Mouse (Mus musculus) neural tube, embryonic 12.5 days (tissue): ENCODE data around the gene Kcnj10. TPM values are rescaled to one million over a fixed set of nuclear protein-coding genes. Genes with fewer than 3 reads are reported as not detected.

Source experiments
- ATAC-seq: fragments of 200-750 bp; cut with Nextera tagmentation; 2 replicates; pipeline ENCODE4 v1.8.0; 2017; ENCODE audit warnings: low read depth, mild to moderate bottlenecking, moderate TSS enrichment, moderate library complexity; ENCODE audit not compliant: low FRiP score
- H3K27ac ChIP-seq: fragments of 300-500 bp; sonication (generic); 2 replicates; pipeline ENCODE4 v1.5.1; 2016
- H3K27me3 ChIP-seq: fragments of 300-500 bp; sonication (generic); replicated peaks from 2 replicates; pipeline ENCODE4 v1.6.1; 2016; ENCODE audit warnings: mild to moderate bottlenecking
- H3K36me3 ChIP-seq: fragments of 300-500 bp; sonication (generic); 2 replicates; pipeline ENCODE4 v1.6.1; 2016; ENCODE audit warnings: mild to moderate bottlenecking
- H3K4me1 ChIP-seq: fragments of 300-500 bp; sonication (generic); 2 replicates; pipeline ENCODE4 v1.6.1; 2016
- H3K4me2 ChIP-seq: fragments of 300-500 bp; sonication (generic); replicated peaks from 2 replicates; pipeline ENCODE4 v1.6.1; 2016; ENCODE audit warnings: mild to moderate bottlenecking
- H3K4me3 ChIP-seq: fragments of 300-500 bp; sonication (generic); 2 replicates; pipeline ENCODE4 v1.5.1; 2016
- H3K9ac ChIP-seq: fragments of 300-500 bp; sonication (generic); 2 replicates; pipeline ENCODE4 v1.6.1; 2016; ENCODE audit warnings: mild to moderate bottlenecking
- H3K9me3 ChIP-seq: fragments of 300-500 bp; sonication (generic); 2 replicates; pipeline ENCODE4 v1.6.1; 2016; ENCODE audit warnings: mild to moderate bottlenecking
- WGBS: fragments of 180-500 bp; shearing (Covaris S2); methylation state at CpG from one replicate; pipeline ENCODE4 v1.1.7; 2016; 5-methylcytosine and 5-hydroxymethylcytosine counted together
- polyA plus RNA-seq: library from polyadenylated mRNA; unstranded; fragments of >200 nt; fragmentation: Nextera tagmentation; extraction: Ambion mirVana; gene quantifications from 2 replicates; pipeline ENCODE4 v1.2.1, GENCODE M21; 2016

Gene Kcnj10
- polyA plus RNA-seq, 1 experiment from 2014 or later, result 1.3 TPM

- Histone ChIP-seq H3K27ac (no peak overlapping the region), H3K4me1 (peaks cover 38% of the 10 kb centered on the region), H3K4me3 (no peak overlapping the region), H3K36me3 (no peaks in the 10 kb centered on the region), H3K9ac (no peak overlapping the region), H3K27me3 (no peaks in the 10 kb centered on the region), H3K4me2 (no peak overlapping the region), H3K9me3 (no peaks in the 10 kb centered on the region)
- ATAC-seq, result no peak
- WGBS, result 92% methylated on average over 2 of the region's 2 CpGs
Observed at GRCm38 (mm10) chr1:172305153-172305552, 35.9 kb upstream of the Kcnj10 start.

GRCm38 (mm10) chr1:172305635-172306034, 35.4 kb upstream of the Kcnj10 start:
- no peak overlapping the region for H3K4me2 ChIP-seq
- no peak overlapping the region for H3K4me3 ChIP-seq
- ATAC-seq, result no peak
- H3K9ac ChIP-seq, result no peak overlapping the region
- no peaks in the 10 kb centered on the region for H3K27me3 ChIP-seq
- H3K4me1 ChIP-seq, result peaks cover 38% of the 10 kb centered on the region
- no peaks in the 10 kb centered on the region for H3K9me3 ChIP-seq
- 70% methylated on average over 3 of the region's 3 CpGs for WGBS
- H3K27ac ChIP-seq, result no peak overlapping the region
- H3K36me3 ChIP-seq, result no peaks in the 10 kb centered on the region

- Histone ChIP-seq H3K4me1 (peaks cover 42% of the 10 kb centered on the region), H3K27me3 (no peaks in the 10 kb centered on the region), H3K27ac (no peak overlapping the region), H3K36me3 (no peaks in the 10 kb centered on the region), H3K9ac (no peak overlapping the region), H3K9me3 (no peaks in the 10 kb centered on the region), H3K4me2 (no peak overlapping the region), H3K4me3 (no peak overlapping the region)
- ATAC-seq, result no peak
- 86% methylated on average over 4 of the region's 4 CpGs for WGBS
Observed at GRCm38 (mm10) chr1:172306196-172306595, 34.8 kb upstream of the Kcnj10 start.

GRCm38 (mm10) chr1:172306885-172307284, 34.1 kb upstream of the Kcnj10 start:
- ATAC-seq, result no peak
- H3K9ac ChIP-seq, result no peak overlapping the region
- no peaks in the 10 kb centered on the region for H3K36me3 ChIP-seq
- no peak overlapping the region for H3K27ac ChIP-seq
- 82% methylated on average over 6 of the region's 6 CpGs for WGBS
- no peak overlapping the region for H3K4me2 ChIP-seq
- H3K27me3 ChIP-seq, result no peaks in the 10 kb centered on the region
- H3K4me1 ChIP-seq, result peaks cover 42% of the 10 kb centered on the region
- H3K9me3 ChIP-seq, result no peaks in the 10 kb centered on the region
- no peak overlapping the region for H3K4me3 ChIP-seq

- Histone ChIP-seq H3K27me3 (no peaks in the 10 kb centered on the region), H3K27ac (no peak overlapping the region), H3K4me1 (peaks cover 35% of the 10 kb centered on the region), H3K4me3 (no peak overlapping the region), H3K9ac (no peak overlapping the region), H3K36me3 (no peaks in the 10 kb centered on the region), H3K9me3 (no peaks in the 10 kb centered on the region), H3K4me2 (no peak overlapping the region)
- 60% methylated on average over 10 of the region's 10 CpGs for WGBS
- no peak for ATAC-seq
Observed at GRCm38 (mm10) chr1:172307936-172308335, 33.1 kb upstream of the Kcnj10 start.

- Histone ChIP-seq H3K4me2 (no peak overlapping the region), H3K9ac (no peak overlapping the region), H3K27me3 (no peaks in the 10 kb centered on the region), H3K4me1 (peaks cover 35% of the 10 kb centered on the region), H3K4me3 (no peak overlapping the region), H3K27ac (no peak overlapping the region), H3K36me3 (no peaks in the 10 kb centered on the region), H3K9me3 (no peaks in the 10 kb centered on the region)
- no CpG with 5 or more reads among the region's 1 CpGs for WGBS
- ATAC-seq, result no peak
Observed at GRCm38 (mm10) chr1:172308409-172308808, 32.6 kb upstream of the Kcnj10 start.

- no peaks in the 10 kb centered on the region for H3K36me3 ChIP-seq
- H3K9ac ChIP-seq, result 0 out of 2 replicates have a peak overlapping the region, but pooled peaks have one; percentile 17
- 2% methylated on average over 14 of the region's 14 CpGs for WGBS
- peak overlapping the region; percentile 11; the same call in 1 of the 2 replicates for H3K4me3 ChIP-seq
- H3K4me1 ChIP-seq, result peaks cover 48% of the 10 kb centered on the region
- H3K27me3 ChIP-seq, result no peaks in the 10 kb centered on the region
- H3K4me2 ChIP-seq, result peak overlapping the region; percentile 60
- 0 out of 2 replicates have a peak overlapping the region, but pooled peaks have one; percentile 6 for H3K27ac ChIP-seq
- ATAC-seq, result peak; percentile 52
- H3K9me3 ChIP-seq, result no peaks in the 10 kb centered on the region
Observed at GRCm38 (mm10) chr1:172309699-172310398, 31.2 kb upstream of the Kcnj10 start.

GRCm38 (mm10) chr1:172311248-172311906, 29.6 kb upstream of the Kcnj10 start:
- Histone ChIP-seq H3K4me2 (peak overlapping the region; percentile 70), H3K36me3 (peaks cover 5% of the 10 kb centered on the region), H3K27ac (peak overlapping the region; percentile 33; the same call in 1 of the 2 replicates), H3K27me3 (no peaks in the 10 kb centered on the region), H3K4me1 (peaks cover 63% of the 10 kb centered on the region), H3K4me3 (peak overlapping the region; percentile 82), H3K9ac (peak overlapping the region; percentile 82), H3K9me3 (no peaks in the 10 kb centered on the region)
- WGBS, result 7% methylated on average over 23 of the region's 23 CpGs
- no peak for ATAC-seq

GRCm38 (mm10) chr1:172311921-172312767, 28.9 kb upstream of the Kcnj10 start:
- Histone ChIP-seq H3K4me2 (peak overlapping the region; percentile 70), H3K4me1 (peaks cover 71% of the 10 kb centered on the region), H3K27ac (peak overlapping the region; percentile 33; the same call in 1 of the 2 replicates), H3K27me3 (no peaks in the 10 kb centered on the region), H3K4me3 (peak overlapping the region; percentile 82), H3K9me3 (no peaks in the 10 kb centered on the region), H3K9ac (peak overlapping the region; percentile 82), H3K36me3 (peaks cover 9% of the 10 kb centered on the region)
- peak; percentile 59 for ATAC-seq
- WGBS, result under 1% methylated on average over 44 of the region's 55 CpGs

- Histone ChIP-seq H3K4me2 (peak overlapping the region; percentile 70), H3K9me3 (no peaks in the 10 kb centered on the region), H3K4me1 (peaks cover 75% of the 10 kb centered on the region), H3K4me3 (peak overlapping the region; percentile 82), H3K27ac (no peak overlapping the region; the same call in 1 of the 2 replicates), H3K27me3 (no peaks in the 10 kb centered on the region), H3K36me3 (peaks cover 17% of the 10 kb centered on the region), H3K9ac (peak overlapping the region; percentile 82)
- no peak for ATAC-seq
- 11% methylated on average over 16 of the region's 16 CpGs for WGBS
Observed at GRCm38 (mm10) chr1:172312768-172313561, 28.0 kb upstream of the Kcnj10 start.

GRCm38 (mm10) chr1:172313613-172314411, 27.2 kb upstream of the Kcnj10 start:
- H3K4me2 ChIP-seq, result peak overlapping the region; percentile 70
- no peak for ATAC-seq
- peak overlapping the region; percentile 82 for H3K4me3 ChIP-seq
- H3K9ac ChIP-seq, result peak overlapping the region; percentile 41; the same call in 1 of the 2 replicates
- peaks cover 79% of the 10 kb centered on the region for H3K4me1 ChIP-seq
- H3K9me3 ChIP-seq, result no peaks in the 10 kb centered on the region
- peak overlapping the region; percentile 33; the same call in 1 of the 2 replicates for H3K27ac ChIP-seq
- 68% methylated on average over 10 of the region's 10 CpGs for WGBS
- H3K36me3 ChIP-seq, result peaks cover 26% of the 10 kb centered on the region
- no peaks in the 10 kb centered on the region for H3K27me3 ChIP-seq
